In the genomic region with DNA sequence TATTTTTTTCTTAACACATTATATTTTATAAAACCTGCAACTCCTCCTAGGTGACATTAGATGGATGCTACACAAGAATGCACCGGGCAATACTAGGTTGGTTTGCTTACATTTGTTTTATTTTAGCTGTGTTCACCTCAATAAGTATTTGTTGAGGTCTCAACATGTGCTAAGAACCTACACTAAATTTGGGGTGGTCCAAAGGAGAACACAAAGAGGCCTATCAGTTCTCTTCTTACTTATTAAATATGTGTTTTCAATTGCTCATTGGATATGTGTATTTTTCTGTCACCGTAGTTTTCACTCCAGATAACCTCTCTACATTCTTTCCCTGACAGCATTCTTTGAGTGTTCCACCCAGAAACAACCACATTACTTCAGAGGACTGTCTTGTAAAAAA, we compare ENCODE assay signal across 35 mouse cellular contexts. TPM values are rescaled to one million over a fixed set of nuclear protein-coding genes. Genes with fewer than 3 reads are reported as not detected.
"Had no signal": no experiment of that assay in that cellular context is flagged by ENCODE, and none has a peak within 500 bp of the region (broad histone marks: within the 10 kb centered on the region; RNA-seq: fewer than 3 reads in every experiment).

No protein-coding gene starts in this region.

- H3K27ac ChIP-seq: gastrocnemius, adult 2 months; heart, adult 2 months; heart, embryonic 13.5 days; heart, embryonic 15.5 days; hindbrain, embryonic 12.5 days; hindbrain, embryonic 15.5 days; hindbrain, postnatal 0 days; intestine, embryonic 15.5 days; layer of hippocampus, adult 2 months; left cerebral cortex, adult 2 months; limb, embryonic 10.5 days; limb, embryonic 12.5 days; liver, embryonic 13.5 days had no signal

- H3K9me3 ChIP-seq: heart, embryonic 13.5 days; heart, embryonic 15.5 days; hindbrain, embryonic 12.5 days; hindbrain, embryonic 15.5 days; intestine, embryonic 15.5 days; limb, embryonic 10.5 days; limb, embryonic 12.5 days; liver, embryonic 13.5 days had no signal

- H3K9ac ChIP-seq: heart, embryonic 13.5 days; heart, embryonic 15.5 days; hindbrain, embryonic 12.5 days; hindbrain, embryonic 15.5 days; intestine, embryonic 15.5 days; limb, embryonic 12.5 days; liver, embryonic 13.5 days had no signal

- ATAC-seq: hindbrain, postnatal 0 days; inflammation-experienced regulatory T-cells, adult 6 months; intestine, embryonic 15.5 days; intestine, postnatal 0 days had no signal

- H3K4me2 ChIP-seq: heart, embryonic 11.5 days; heart, embryonic 13.5 days; heart, embryonic 15.5 days; liver, embryonic 11.5 days; liver, embryonic 13.5 days had no signal

- H3K4me3 ChIP-seq: heart, adult 2 months; heart, embryonic 13.5 days; layer of hippocampus, adult 2 months; left cerebral cortex, adult 2 months had no signal

- DNase-seq: gastrocnemius, adult 2 months; gastrocnemius, postnatal 10 days; gastrocnemius, postnatal 25 days; heart, adult 11 months; kidney, adult 8-10 months; kidney, postnatal 10 days; kidney, postnatal 25 days; liver; liver, embryonic 13.5 days had no signal

RNA-seq across cellular contexts. Expression of a gene that starts 9.2 kb away (rescaled TPM):
- total RNA-seq: gastrocnemius, adult 2 months; gastrocnemius, postnatal 10 days; gastrocnemius, postnatal 25 days; heart, adult 2 months; heart, postnatal 14 days; heart, postnatal 36 days; hematopoietic stem cell, adult 5-6 weeks; layer of hippocampus, adult 2 months; layer of hippocampus, postnatal 10 days; layer of hippocampus, postnatal 25 days; left cerebral cortex, adult 2 months; left cerebral cortex, postnatal 14 days; left cerebral cortex, postnatal 36 days had no signal
- polyA plus RNA-seq: gonadal fat pad, adult 2 months; heart, adult 2 months; heart, embryonic 11.5 days; heart, embryonic 13.5 days; heart, embryonic 15.5 days; heart, postnatal 0 days; inflammation-experienced regulatory T-cells, adult 6 months; kidney, embryonic 14.5 days; limb, embryonic 10.5 days; limb, embryonic 12.5 days; liver, embryonic 11.5 days; liver, embryonic 13.5 days had no signal

RNA-seq across cellular contexts. Expression of a gene that starts 15.1 kb away (rescaled TPM):
- total RNA-seq: gastrocnemius, adult 2 months; gastrocnemius, postnatal 10 days; gastrocnemius, postnatal 25 days; heart, adult 2 months; heart, postnatal 14 days; heart, postnatal 36 days; hematopoietic stem cell, adult 5-6 weeks; layer of hippocampus, adult 2 months; layer of hippocampus, postnatal 10 days; layer of hippocampus, postnatal 25 days; left cerebral cortex, adult 2 months; left cerebral cortex, postnatal 14 days; left cerebral cortex, postnatal 36 days had no signal
- polyA plus RNA-seq: gonadal fat pad, adult 2 months; heart, adult 2 months; heart, embryonic 11.5 days; heart, embryonic 13.5 days; heart, embryonic 15.5 days; heart, postnatal 0 days; inflammation-experienced regulatory T-cells, adult 6 months; kidney, embryonic 14.5 days; kidney, embryonic 16.5 days; limb, embryonic 10.5 days; limb, embryonic 12.5 days; liver, embryonic 11.5 days; liver, embryonic 13.5 days had no signal
